Mouse (Mus musculus) cerebellum, adult 2 months (tissue): ENCODE measurements around the gene Dock2.

Experiments used
- CTCF ChIP-seq: fragments of 200-500 bp; IDR thresholded peaks from 2 replicates; pipeline ENCODE4 v1.5.1; 2011; ENCODE audit warnings: low read depth, mild to moderate bottlenecking, control low read depth, low read length, moderate library complexity, borderline replicate concordance; ENCODE audit not compliant: insufficient read depth
- POLR2A ChIP-seq: fragments of 200-500 bp; IDR thresholded peaks from 2 replicates; pipeline ENCODE4 v1.6.1; 2011; ENCODE audit warnings: low read length, control low read depth, borderline replicate concordance; ENCODE audit not compliant: insufficient read depth

DNA sequence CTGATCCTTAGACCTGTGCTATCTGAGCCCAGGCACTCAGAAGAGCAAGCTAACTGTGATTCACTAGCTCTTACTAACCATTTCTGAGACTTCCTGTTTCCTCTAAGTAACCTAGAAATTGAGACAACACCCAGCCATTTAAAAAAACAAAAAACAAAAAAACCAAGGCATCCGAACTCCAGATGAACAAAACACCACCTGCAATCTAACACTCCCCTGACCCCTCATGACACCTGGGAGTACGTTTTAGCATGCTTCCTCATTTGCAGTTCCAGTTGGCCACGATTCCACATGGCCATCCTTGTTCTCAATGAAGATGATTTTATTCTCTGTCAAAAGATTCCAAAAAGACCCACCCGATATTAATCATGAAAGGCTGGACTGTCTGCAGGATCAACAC lies 13.0 kb downstream of the Dock2 start:
- TF ChIP-seq CTCF = no peak
- TF ChIP-seq POLR2A = no peak
